Mouse (Mus musculus) heart, embryonic 13.5 days (tissue): ENCODE measurements around the gene Ranbp6. TPM values are rescaled to one million over a fixed set of nuclear protein-coding genes. Genes with fewer than 3 reads are reported as not detected.
A peak's percentile ranks its signal among the peaks of the same experiment; 100 is the strongest.

Experiments used
- ATAC-seq: fragments of 200-750 bp; cut with Nextera tagmentation; 2 replicates; pipeline ENCODE4 v1.8.0; 2017; ENCODE audit warnings: moderate TSS enrichment; ENCODE audit not compliant: insufficient number of reproducible peaks, low FRiP score, low TSS enrichment; ENCODE audit errors: extremely low read depth
- H3K27ac ChIP-seq: fragments of 300-500 bp; sonication (generic); replicated peaks from 2 replicates; pipeline ENCODE4 v1.5.1; 2015; ENCODE audit warnings: moderate library complexity, mild to moderate bottlenecking, inconsistent platforms
- H3K27me3 ChIP-seq: fragments of 300-500 bp; sonication (generic); replicated peaks from 2 replicates; pipeline ENCODE4 v1.6.1; 2015; ENCODE audit warnings: mild to moderate bottlenecking, inconsistent platforms
- H3K36me3 ChIP-seq: fragments of 300-500 bp; sonication (generic); 2 replicates; pipeline ENCODE4 v1.6.1; 2015; ENCODE audit warnings: mild to moderate bottlenecking, inconsistent platforms
- H3K4me1 ChIP-seq: fragments of 300-500 bp; sonication (generic); 2 replicates; pipeline ENCODE4 v1.6.1; 2015; ENCODE audit warnings: inconsistent platforms
- H3K4me2 ChIP-seq: fragments of 300-500 bp; sonication (generic); 2 replicates; pipeline ENCODE4 v1.6.1; 2015; ENCODE audit warnings: inconsistent platforms, mild to moderate bottlenecking, moderate library complexity
- H3K4me3 ChIP-seq: fragments of 300-500 bp; sonication (generic); 2 replicates; pipeline ENCODE4 v1.5.1; 2015; ENCODE audit warnings: moderate library complexity, mild to moderate bottlenecking, inconsistent platforms
- H3K9ac ChIP-seq: fragments of 300-500 bp; sonication (generic); 2 replicates; pipeline ENCODE4 v1.6.1; 2015; ENCODE audit warnings: inconsistent platforms, mild to moderate bottlenecking, moderate library complexity
- H3K9me3 ChIP-seq: fragments of 300-500 bp; sonication (generic); 2 replicates; pipeline ENCODE4 v1.6.1; 2016; ENCODE audit warnings: inconsistent platforms
- whole genome bisulfite sequencing: fragments of 180-500 bp; shearing (Covaris S2); methylation state at CpG from one replicate; pipeline ENCODE4 v1.1.7; 2015; ENCODE audit warnings: mixed read lengths; 5-methylcytosine and 5-hydroxymethylcytosine counted together
- polyA plus RNA-seq: library from polyadenylated mRNA; unstranded; fragments of >200 nt; fragmentation: Nextera tagmentation; extraction: Ambion mirVana; gene quantifications from 2 replicates; pipeline ENCODE4 v1.2.1, GENCODE M21; 2015

Ranbp6 gene
- 12.6 and 13.9 TPM in 2 replicates for polyA plus RNA-seq

- 1% methylated on average over 47 of the region's 47 CpGs for WGBS
Measured at GRCm38 (mm10) chr19:29812581-29813460, at the start of gene Ranbp6. Gene Ranbp6, minus strand, starts transcription at chr19:29812974.

DNA sequence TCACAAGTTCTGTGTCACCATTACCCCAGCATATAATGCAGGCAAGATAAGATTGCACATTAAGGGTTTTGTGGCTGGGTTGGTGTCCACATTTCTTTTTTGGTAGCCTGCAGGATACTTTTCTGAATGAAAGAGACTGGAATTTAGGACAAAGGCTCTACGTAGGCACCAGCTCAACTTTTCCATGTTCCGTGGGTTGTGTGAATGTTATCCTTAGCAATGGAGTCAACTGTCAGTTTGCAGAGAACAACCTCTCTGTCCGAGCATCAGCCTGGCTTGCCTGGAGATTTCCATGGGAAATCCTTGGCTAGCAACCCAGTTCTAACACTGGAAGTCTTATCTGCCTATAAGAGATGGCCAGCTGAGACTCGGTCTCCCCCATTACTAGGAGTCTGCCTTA is 48.0 kb upstream of the Ranbp6 start:
- Histone ChIP-seq H3K36me3 (no peaks in the 10 kb centered on the region), H3K9me3 (no peaks in the 10 kb centered on the region), H3K9ac (no peak overlapping the region), H3K27ac (no peak overlapping the region), H3K4me1 (no peaks in the 10 kb centered on the region), H3K27me3 (no peaks in the 10 kb centered on the region), H3K4me3 (no peak overlapping the region), H3K4me2 (no peak overlapping the region)
- no peak for ATAC-seq
- WGBS, result 70% methylated on average over 4 of the region's 4 CpGs

More at GRCm38 (mm10) chr19:29812581-29813460, at the start of gene Ranbp6:
- H3K4me3 ChIP-seq, result peak within 1 kb of the TSS; percentile 87
- H3K4me2 ChIP-seq, result peak within 1 kb of the TSS; percentile 79
- ATAC-seq, result peak; percentile 88
- peak within 1 kb of the TSS; percentile 91 for H3K9ac ChIP-seq
- peaks cover 16% of the 10 kb centered on the region for H3K4me1 ChIP-seq
- H3K27me3 ChIP-seq, result 0 out of 2 replicates have a peak, but pooled peaks cover 4% of the 10 kb centered on the region
- peak within 1 kb of the TSS; percentile 58; the same call in 1 of the 2 replicates for H3K27ac ChIP-seq
- H3K36me3 ChIP-seq, result peaks cover 29% of the 10 kb centered on the region
- no peaks in the 10 kb centered on the region for H3K9me3 ChIP-seq

DNA sequence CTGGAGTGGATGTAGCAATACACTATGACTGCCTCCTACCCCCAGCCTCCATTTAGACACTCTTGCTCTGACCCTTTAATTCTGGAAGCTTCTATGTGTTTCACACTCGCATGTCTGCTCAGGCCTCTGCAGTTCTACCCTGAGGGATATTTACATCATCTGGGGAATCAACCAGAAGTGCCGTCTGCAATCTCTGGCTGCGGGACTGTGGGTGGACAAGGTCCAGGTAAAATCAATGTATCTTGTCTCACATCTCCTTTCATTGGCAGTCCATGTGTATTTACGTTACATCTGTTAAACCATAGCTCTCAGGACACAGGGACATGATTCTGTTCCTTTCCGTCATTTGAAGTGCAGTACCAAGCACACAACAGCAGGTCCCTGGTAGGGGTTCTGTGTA is 44.5 kb upstream of the Ranbp6 start:
- WGBS, result 81% methylated on average over 5 of the region's 5 CpGs
- no peak for ATAC-seq

GRCm38 (mm10) chr19:29853711-29854110 is 40.9 kb upstream of the Ranbp6 start:
- no peaks in the 10 kb centered on the region for H3K9me3 ChIP-seq
- H3K4me2 ChIP-seq, result no peak overlapping the region
- no peaks in the 10 kb centered on the region for H3K4me1 ChIP-seq
- no peak overlapping the region for H3K27ac ChIP-seq
- H3K36me3 ChIP-seq, result no peaks in the 10 kb centered on the region
- H3K4me3 ChIP-seq, result no peak overlapping the region
- no peaks in the 10 kb centered on the region for H3K27me3 ChIP-seq
- 63% methylated on average over 5 of the region's 5 CpGs for WGBS
- no peak for ATAC-seq
- H3K9ac ChIP-seq, result no peak overlapping the region

More for the DNA sequence above, 44.5 kb upstream of the Ranbp6 start:
- H3K9ac ChIP-seq, result no peak overlapping the region
- no peaks in the 10 kb centered on the region for H3K36me3 ChIP-seq
- no peaks in the 10 kb centered on the region for H3K27me3 ChIP-seq
- H3K4me3 ChIP-seq, result no peak overlapping the region
- no peak overlapping the region for H3K27ac ChIP-seq
- H3K4me2 ChIP-seq, result no peak overlapping the region
- no peaks in the 10 kb centered on the region for H3K9me3 ChIP-seq
- H3K4me1 ChIP-seq, result no peaks in the 10 kb centered on the region

DNA sequence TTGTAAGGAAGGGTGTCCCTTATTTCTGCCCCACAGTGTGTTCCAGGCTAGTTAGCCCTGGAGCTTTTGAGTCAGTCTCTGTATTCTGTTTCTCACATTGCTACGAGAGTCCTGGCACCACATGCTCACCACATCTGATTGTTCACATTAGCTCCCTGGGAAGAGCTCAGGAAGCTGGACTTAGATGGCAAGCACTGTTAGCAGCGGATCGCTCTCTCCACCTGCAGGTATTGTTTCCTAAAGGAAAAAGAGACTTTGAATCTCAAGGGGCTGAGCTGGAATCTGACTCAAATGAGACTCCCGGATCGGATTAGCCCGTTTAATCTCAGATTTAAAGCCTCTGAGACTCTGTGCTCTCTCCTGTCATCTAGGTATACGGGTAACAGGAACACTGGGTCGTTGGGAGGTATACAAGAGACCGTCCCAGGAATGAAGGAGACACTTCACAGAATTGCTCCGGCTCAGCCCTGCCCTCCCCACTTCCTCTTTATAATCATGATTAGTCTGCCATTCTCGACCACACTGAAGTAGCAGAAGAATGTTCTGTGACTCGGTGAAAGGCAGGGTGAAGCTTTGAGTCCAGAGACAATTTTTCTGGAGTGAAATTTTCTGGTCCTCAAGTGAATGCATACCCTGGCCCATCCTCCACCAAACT is 38.4 kb upstream of the Ranbp6 start:
- Histone ChIP-seq H3K9me3 (no peaks in the 10 kb centered on the region), H3K4me1 (no peaks in the 10 kb centered on the region), H3K9ac (no peak overlapping the region), H3K27me3 (no peaks in the 10 kb centered on the region), H3K36me3 (no peaks in the 10 kb centered on the region), H3K4me3 (no peak overlapping the region), H3K4me2 (no peak overlapping the region), H3K27ac (no peak overlapping the region)
- ATAC-seq, result no peak
- WGBS, result 48% methylated on average over 12 of the region's 12 CpGs

GRCm38 (mm10) chr19:29849924-29850551 is 37.3 kb upstream of the Ranbp6 start:
- no peak overlapping the region for H3K4me3 ChIP-seq
- no peak overlapping the region for H3K27ac ChIP-seq
- no peak for ATAC-seq
- no peaks in the 10 kb centered on the region for H3K9me3 ChIP-seq
- H3K36me3 ChIP-seq, result no peaks in the 10 kb centered on the region
- no peaks in the 10 kb centered on the region for H3K27me3 ChIP-seq
- no peak overlapping the region for H3K4me2 ChIP-seq
- no peaks in the 10 kb centered on the region for H3K4me1 ChIP-seq
- no peak overlapping the region for H3K9ac ChIP-seq
- WGBS, result 72% methylated on average over 11 of the region's 11 CpGs

GRCm38 (mm10) chr19:29844036-29844661 is 31.4 kb upstream of the Ranbp6 start:
- Histone ChIP-seq H3K9me3 (no peaks in the 10 kb centered on the region), H3K27me3 (no peaks in the 10 kb centered on the region), H3K4me2 (no peak overlapping the region), H3K9ac (no peak overlapping the region), H3K4me1 (no peaks in the 10 kb centered on the region), H3K27ac (no peak overlapping the region), H3K36me3 (no peaks in the 10 kb centered on the region), H3K4me3 (no peak overlapping the region)
- 72% methylated on average over 12 of the region's 12 CpGs for WGBS
- no peak for ATAC-seq

DNA sequence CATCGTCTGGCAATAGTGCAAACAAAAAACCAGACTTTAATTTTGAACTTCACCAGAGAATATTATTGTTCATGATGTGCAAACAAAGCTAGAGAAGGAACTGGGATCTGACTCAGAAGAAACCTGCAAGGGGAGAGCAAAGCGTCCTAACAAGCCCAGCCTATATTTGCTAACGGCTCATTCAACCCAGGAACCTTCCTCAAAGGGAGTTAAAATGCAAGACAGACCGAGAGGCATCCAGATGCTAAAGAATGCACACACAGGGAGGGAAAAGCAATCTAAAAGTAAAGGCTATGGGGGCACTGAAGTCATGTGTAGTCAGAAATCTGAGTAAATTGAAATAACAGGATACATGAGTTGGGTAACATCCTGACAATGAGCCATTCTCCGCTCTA is 30.9 kb upstream of the Ranbp6 start:
- H3K27me3 ChIP-seq, result no peaks in the 10 kb centered on the region
- H3K27ac ChIP-seq, result no peak overlapping the region
- 47% methylated on average over 5 of the region's 5 CpGs for WGBS

DNA sequence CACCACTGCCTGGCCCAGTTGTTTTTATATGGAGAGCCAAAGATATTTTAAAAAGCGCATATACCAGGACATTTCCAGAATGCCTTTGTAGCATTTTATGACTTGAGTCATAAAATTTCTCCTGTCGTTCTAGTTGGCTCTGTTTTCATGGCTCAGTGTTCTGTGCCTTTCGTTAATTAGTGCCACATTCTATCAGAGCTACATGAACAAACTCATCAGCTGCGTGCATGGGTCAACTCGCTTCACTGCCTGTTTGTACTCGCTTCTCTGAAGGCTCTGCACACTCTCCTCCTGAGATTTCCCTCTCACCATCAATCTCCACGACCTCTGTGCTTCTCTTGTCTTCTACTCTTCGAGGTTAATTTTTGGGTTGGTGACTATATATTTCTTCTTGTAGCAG is 30.2 kb upstream of the Ranbp6 start:
- 78% methylated on average over 8 of the region's 8 CpGs for WGBS

More for the DNA sequence above, 30.9 kb upstream of the Ranbp6 start:
- ATAC-seq, result no peak
- Histone ChIP-seq H3K36me3 (no peaks in the 10 kb centered on the region), H3K9ac (no peak overlapping the region), H3K9me3 (no peaks in the 10 kb centered on the region), H3K4me3 (no peak overlapping the region), H3K4me1 (no peaks in the 10 kb centered on the region), H3K4me2 (no peak overlapping the region)

GRCm38 (mm10) chr19:29840642-29841041 is 27.9 kb upstream of the Ranbp6 start:
- Histone ChIP-seq H3K4me3 (no peak overlapping the region), H3K4me2 (no peak overlapping the region), H3K36me3 (no peaks in the 10 kb centered on the region), H3K4me1 (peaks cover 5% of the 10 kb centered on the region; the same call in 1 of the 2 replicates), H3K9me3 (no peaks in the 10 kb centered on the region), H3K27me3 (no peaks in the 10 kb centered on the region), H3K27ac (no peak overlapping the region), H3K9ac (no peak overlapping the region)
- WGBS, result 80% methylated on average over 4 of the region's 4 CpGs
- no peak for ATAC-seq

More for the DNA sequence above, 30.2 kb upstream of the Ranbp6 start:
- Histone ChIP-seq H3K4me2 (no peak overlapping the region), H3K4me1 (no peaks in the 10 kb centered on the region), H3K36me3 (no peaks in the 10 kb centered on the region), H3K27me3 (no peaks in the 10 kb centered on the region), H3K4me3 (no peak overlapping the region), H3K27ac (no peak overlapping the region), H3K9ac (no peak overlapping the region), H3K9me3 (no peaks in the 10 kb centered on the region)
- ATAC-seq, result no peak

DNA sequence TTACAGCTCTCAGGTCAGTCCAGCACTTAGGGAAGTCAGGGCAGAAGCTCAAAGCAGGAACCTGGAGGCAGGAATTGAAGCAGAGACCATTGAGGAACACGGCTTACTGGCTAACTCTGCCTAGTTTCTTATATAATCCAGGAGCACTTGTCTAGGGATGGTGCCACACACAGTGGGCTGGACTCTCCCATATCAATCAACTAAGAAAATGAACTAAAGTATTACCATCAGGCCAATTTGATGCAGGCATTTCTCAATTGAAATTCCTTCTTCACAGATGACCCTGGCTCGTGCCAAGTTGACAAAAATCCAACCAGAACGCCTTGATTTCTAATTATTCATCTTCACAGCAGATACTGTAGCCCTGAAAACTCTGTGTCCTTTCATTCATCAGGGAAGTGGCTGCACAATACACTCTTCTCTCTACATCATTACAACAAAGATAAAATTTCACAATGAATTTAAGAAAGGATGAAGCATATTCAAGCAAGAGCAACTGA is 25.9 kb upstream of the Ranbp6 start:
- 70% methylated on average over 3 of the region's 3 CpGs for WGBS
- no peak for ATAC-seq
- Histone ChIP-seq H3K36me3 (no peaks in the 10 kb centered on the region), H3K9me3 (no peaks in the 10 kb centered on the region), H3K4me3 (no peak overlapping the region), H3K9ac (no peak overlapping the region), H3K27me3 (no peaks in the 10 kb centered on the region), H3K27ac (no peak overlapping the region), H3K4me1 (peaks cover 7% of the 10 kb centered on the region; the same call in 1 of the 2 replicates), H3K4me2 (no peak overlapping the region)
